Mouse (Mus musculus) embryonic facial prominence, embryonic 14.5 days (tissue): Measurements from ENCODE around the gene 4931423N10Rik. TPM values are rescaled to one million over a fixed set of nuclear protein-coding genes. Genes with fewer than 3 reads are reported as not detected.

Experiments used
- ATAC-seq: fragments of 200-750 bp; cut with Nextera tagmentation; 2 replicates; pipeline ENCODE4 v1.8.0; 2017; ENCODE audit warnings: low read depth, moderate number of reproducible peaks, moderate TSS enrichment
- DNase-seq: peaks from one replicate; pipeline ENCODE4 v3.0.0-alpha.2; 2015; ENCODE audit warnings: low spot score
- H3K27ac ChIP-seq: fragments of 300-500 bp; sonication (generic); replicated peaks from 2 replicates; pipeline ENCODE4 v1.5.1; 2014; ENCODE audit warnings: low read depth, mild to moderate bottlenecking, low read length, moderate library complexity
- H3K27me3 ChIP-seq: fragments of 300-500 bp; sonication (generic); replicated peaks from 2 replicates; pipeline ENCODE4 v1.6.1; 2014; ENCODE audit warnings: low read length; ENCODE audit not compliant: control insufficient read depth, insufficient read depth
- H3K36me3 ChIP-seq: fragments of 300-500 bp; sonication (generic); 2 replicates; pipeline ENCODE4 v1.6.1; 2014; ENCODE audit warnings: low read length, mixed read lengths; ENCODE audit not compliant: control insufficient read depth, insufficient read depth
- H3K4me1 ChIP-seq: fragments of 300-500 bp; sonication (generic); 2 replicates; pipeline ENCODE4 v1.6.1; 2014; ENCODE audit warnings: antibody characterized with exemption, low read length; ENCODE audit not compliant: control insufficient read depth, insufficient read depth
- H3K4me2 ChIP-seq: fragments of 300-500 bp; sonication (generic); 2 replicates; pipeline ENCODE4 v1.6.1; 2014; ENCODE audit warnings: low read depth, mild to moderate bottlenecking, low read length, moderate library complexity, mixed read lengths
- H3K4me3 ChIP-seq: fragments of 300-500 bp; sonication (generic); 2 replicates; pipeline ENCODE4 v1.5.1; 2014; ENCODE audit warnings: low read depth, mild to moderate bottlenecking, low read length
- H3K9ac ChIP-seq: fragments of 300-500 bp; sonication (generic); 2 replicates; pipeline ENCODE4 v1.6.1; 2014; ENCODE audit warnings: low read depth, mild to moderate bottlenecking, low read length, moderate library complexity, mixed read lengths
- H3K9me3 ChIP-seq: fragments of 300-500 bp; sonication (generic); 2 replicates; pipeline ENCODE4 v1.6.1; 2016; ENCODE audit warnings: low read length; ENCODE audit not compliant: control insufficient read depth
- WGBS: fragments of 180-500 bp; shearing (Covaris S2); extraction: QIAGEN DNeasy Blood & Tissue Kit; methylation state at CpG from one replicate; pipeline ENCODE4 v1.1.7; 2014; 5-methylcytosine and 5-hydroxymethylcytosine counted together
- polyA plus RNA-seq: library from polyadenylated mRNA; unstranded; fragments of >200 nt; fragmentation: Nextera tagmentation; extraction: Ambion mirVana; gene quantifications from 2 replicates; pipeline ENCODE4 v1.2.1, GENCODE M21; 2014

The 4931423N10Rik gene
- 0.15 TPM in 1 of 2 replicates, not detected in the other for polyA plus RNA-seq

DNA sequence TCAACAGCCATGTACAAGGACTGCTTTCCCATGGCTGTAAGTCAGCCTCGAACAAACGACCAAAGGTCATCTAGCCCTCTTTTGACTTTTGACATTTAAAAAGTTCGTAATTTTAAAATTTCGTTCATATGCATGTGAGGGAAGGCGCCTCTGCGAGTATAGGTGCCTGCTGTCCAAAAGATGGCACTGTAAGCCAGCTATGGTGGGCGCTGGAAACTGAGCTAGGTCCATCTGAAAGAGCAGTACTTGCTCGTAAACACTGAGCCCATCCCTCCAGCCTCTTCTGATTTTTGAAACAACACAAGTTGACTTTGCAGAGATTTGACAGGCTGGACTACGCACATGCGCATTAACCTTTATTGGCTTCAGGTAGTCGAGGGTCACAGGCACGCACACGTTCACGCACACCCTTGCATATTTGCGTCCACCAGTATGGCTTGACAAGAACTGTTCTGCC is at the start of gene 4931423N10Rik:
Gene 4931423N10Rik, plus strand, starts transcription at position 407 of the 457 bp plus-strand sequence.
- H3K36me3 ChIP-seq, result no peaks in the 10 kb centered on the region
- no peak within 1 kb of the TSS for H3K27ac ChIP-seq
- ATAC-seq (no peak), DNase-seq (no peak)
- no peaks in the 10 kb centered on the region for H3K4me1 ChIP-seq
- WGBS, result 80% methylated on average over 15 of the region's 15 CpGs
- no peak within 1 kb of the TSS for H3K4me2 ChIP-seq
- no peaks in the 10 kb centered on the region for H3K9me3 ChIP-seq
- no peak within 1 kb of the TSS for H3K9ac ChIP-seq
- H3K4me3 ChIP-seq, result no peak within 1 kb of the TSS
- H3K27me3 ChIP-seq, result no peaks in the 10 kb centered on the region

- no peaks in the 10 kb centered on the region for H3K9me3 ChIP-seq
- H3K27ac ChIP-seq, result no peak overlapping the region
- H3K4me3 ChIP-seq, result no peak overlapping the region
- no peak overlapping the region for H3K9ac ChIP-seq
- H3K27me3 ChIP-seq, result no peaks in the 10 kb centered on the region
- no peak for DNase-seq
- 91% methylated on average over 3 of the region's 3 CpGs for WGBS
- H3K4me1 ChIP-seq, result no peaks in the 10 kb centered on the region
- no peak overlapping the region for H3K4me2 ChIP-seq
- ATAC-seq, result no peak
- H3K36me3 ChIP-seq, result peaks cover 83% of the 10 kb centered on the region
These were observed 35.0 kb upstream of the 4931423N10Rik start for GRCm38 (mm10) chr2:23172305-23172704.

DNA sequence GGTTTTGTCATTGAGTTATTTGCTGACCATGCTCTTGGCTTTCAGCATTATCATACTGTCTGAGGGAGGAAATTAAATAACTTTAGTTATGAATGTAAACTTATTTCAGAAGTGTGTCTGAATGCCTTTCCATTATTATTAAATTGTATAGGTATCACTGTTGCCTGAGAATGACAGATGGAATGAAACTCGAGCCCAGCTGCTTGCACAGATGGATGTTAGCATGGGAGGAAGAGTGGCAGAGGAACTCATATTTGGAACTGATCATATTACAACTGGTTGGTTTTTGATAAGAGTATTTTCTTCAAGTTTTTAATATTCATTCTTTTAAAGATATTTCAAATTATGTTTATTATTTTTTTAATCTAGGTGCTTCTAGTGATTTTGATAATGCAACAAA is 12.9 kb upstream of the 4931423N10Rik start:
- WGBS, result 82% methylated on average over 1 of the region's 1 CpGs
- no peak overlapping the region for H3K4me2 ChIP-seq
- H3K4me1 ChIP-seq, result no peaks in the 10 kb centered on the region
- peaks cover 77% of the 10 kb centered on the region for H3K36me3 ChIP-seq
- H3K9ac ChIP-seq, result no peak overlapping the region
- no peak for ATAC-seq
- H3K9me3 ChIP-seq, result no peaks in the 10 kb centered on the region
- DNase-seq, result no peak
- H3K27ac ChIP-seq, result no peak overlapping the region
- H3K27me3 ChIP-seq, result no peaks in the 10 kb centered on the region
- no peak overlapping the region for H3K4me3 ChIP-seq

DNA sequence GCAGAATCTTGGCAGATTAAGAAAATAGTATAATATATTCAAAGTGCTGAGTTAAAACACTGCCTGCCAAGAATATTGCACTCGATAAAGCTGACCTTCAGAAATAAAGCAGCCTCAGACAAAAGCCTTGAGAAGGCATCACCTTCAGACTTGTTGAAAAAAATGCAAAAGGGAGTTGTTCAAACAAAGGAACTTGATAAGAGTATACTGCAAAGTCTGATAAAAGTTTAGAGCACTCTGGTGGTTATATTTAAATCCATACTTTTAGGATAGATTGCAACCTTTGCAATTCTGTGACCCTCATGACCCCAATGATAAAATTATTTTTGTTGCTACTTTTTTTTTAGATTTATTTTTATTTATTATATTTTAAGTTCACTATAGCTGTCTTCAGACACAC is 6.2 kb upstream of the 4931423N10Rik start:
- no peaks in the 10 kb centered on the region for H3K9me3 ChIP-seq
- peaks cover 27% of the 10 kb centered on the region for H3K36me3 ChIP-seq
- ATAC-seq (no peak), DNase-seq (no peak)
- H3K27ac ChIP-seq, result no peak overlapping the region
- WGBS, result 85% methylated on average over 1 of the region's 1 CpGs
- no peak overlapping the region for H3K4me3 ChIP-seq
- no peaks in the 10 kb centered on the region for H3K27me3 ChIP-seq
- no peak overlapping the region for H3K9ac ChIP-seq
- no peak overlapping the region for H3K4me2 ChIP-seq
- no peaks in the 10 kb centered on the region for H3K4me1 ChIP-seq

DNA sequence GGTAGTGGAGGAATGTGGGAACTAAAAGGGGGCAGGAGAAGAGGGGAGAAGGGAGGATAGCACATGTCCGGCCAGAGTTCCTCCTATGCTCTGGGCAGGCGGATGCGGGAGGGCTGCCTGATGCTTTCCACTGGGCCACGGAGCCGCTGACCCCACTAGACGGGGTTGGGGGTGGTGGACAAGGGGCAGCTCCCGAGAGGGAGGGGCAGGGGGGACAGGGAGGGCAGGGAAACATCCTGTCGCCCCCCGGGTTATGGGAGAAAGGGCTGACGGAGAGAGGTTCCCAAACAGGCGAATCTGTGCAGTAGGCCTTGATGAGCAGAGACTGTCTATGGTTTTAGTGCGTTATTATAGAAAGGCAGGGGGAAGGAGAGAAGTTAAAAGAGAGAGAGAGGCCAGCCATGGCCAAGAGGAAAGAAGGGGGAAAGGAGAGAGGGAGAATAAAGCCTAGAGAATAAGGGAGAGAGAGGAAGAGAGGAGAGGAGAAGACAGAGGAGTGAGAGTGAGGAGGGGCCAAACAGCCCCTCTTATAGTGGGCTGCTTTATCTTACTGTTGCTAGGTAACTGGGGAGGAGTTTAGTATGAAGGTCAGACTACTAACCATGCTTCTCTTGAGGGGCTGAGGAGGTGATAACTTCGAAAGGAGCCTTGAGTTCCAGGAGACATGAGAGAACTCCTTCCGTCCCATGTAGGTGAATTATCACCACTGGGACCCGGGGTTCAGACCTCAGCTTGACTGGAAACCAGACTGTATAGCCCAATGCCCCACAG is 4.2 kb upstream of the 4931423N10Rik start:
- Histone ChIP-seq H3K4me3 (no peak overlapping the region), H3K27me3 (no peaks in the 10 kb centered on the region), H3K36me3 (peaks cover 17% of the 10 kb centered on the region), H3K27ac (no peak overlapping the region), H3K9me3 (no peaks in the 10 kb centered on the region), H3K4me1 (no peaks in the 10 kb centered on the region), H3K9ac (no peak overlapping the region), H3K4me2 (no peak overlapping the region)
- 59% methylated on average over 15 of the region's 15 CpGs for WGBS
- DNase-seq, result no peak
- ATAC-seq, result no peak

DNA sequence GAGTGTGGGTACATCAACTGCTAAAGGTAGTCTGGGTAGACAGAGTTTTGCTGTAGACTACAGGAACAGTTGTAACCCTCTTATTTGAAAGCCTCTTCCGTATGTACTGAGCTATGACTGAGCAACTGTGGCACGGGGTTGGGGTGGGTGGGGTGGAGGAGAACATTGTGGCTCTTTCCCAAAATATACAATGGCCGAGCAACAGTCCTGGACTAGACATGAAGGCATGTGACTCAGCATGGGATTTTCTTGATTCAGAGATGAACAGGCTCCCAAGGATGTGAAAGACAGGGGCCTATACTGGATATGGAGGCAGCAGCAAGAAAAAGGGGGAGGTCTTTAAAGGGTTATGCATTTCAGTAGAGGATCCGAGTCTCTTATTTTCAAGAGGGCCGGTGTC is 6.4 kb downstream of the 4931423N10Rik start:
- H3K4me3 ChIP-seq, result no peak overlapping the region
- H3K27ac ChIP-seq, result no peak overlapping the region
- H3K9ac ChIP-seq, result no peak overlapping the region
- no peak overlapping the region for H3K4me2 ChIP-seq
- H3K36me3 ChIP-seq, result no peaks in the 10 kb centered on the region
- WGBS, result 82% methylated on average over 5 of the region's 5 CpGs
- ATAC-seq (no peak), DNase-seq (no peak)
- no peaks in the 10 kb centered on the region for H3K27me3 ChIP-seq
- H3K4me1 ChIP-seq, result no peaks in the 10 kb centered on the region
- no peaks in the 10 kb centered on the region for H3K9me3 ChIP-seq

GRCm38 (mm10) chr2:23225199-23225598 is 17.9 kb downstream of the 4931423N10Rik start:
- H3K36me3 ChIP-seq, result no peaks in the 10 kb centered on the region
- H3K9me3 ChIP-seq, result no peaks in the 10 kb centered on the region
- H3K4me2 ChIP-seq, result no peak overlapping the region
- 40% methylated on average over 4 of the region's 7 CpGs for WGBS
- DNase-seq, result no peak
- no peak overlapping the region for H3K9ac ChIP-seq
- no peaks in the 10 kb centered on the region for H3K27me3 ChIP-seq
- H3K4me1 ChIP-seq, result no peaks in the 10 kb centered on the region
- no peak overlapping the region for H3K4me3 ChIP-seq
- H3K27ac ChIP-seq, result no peak overlapping the region
- no peak for ATAC-seq

DNA sequence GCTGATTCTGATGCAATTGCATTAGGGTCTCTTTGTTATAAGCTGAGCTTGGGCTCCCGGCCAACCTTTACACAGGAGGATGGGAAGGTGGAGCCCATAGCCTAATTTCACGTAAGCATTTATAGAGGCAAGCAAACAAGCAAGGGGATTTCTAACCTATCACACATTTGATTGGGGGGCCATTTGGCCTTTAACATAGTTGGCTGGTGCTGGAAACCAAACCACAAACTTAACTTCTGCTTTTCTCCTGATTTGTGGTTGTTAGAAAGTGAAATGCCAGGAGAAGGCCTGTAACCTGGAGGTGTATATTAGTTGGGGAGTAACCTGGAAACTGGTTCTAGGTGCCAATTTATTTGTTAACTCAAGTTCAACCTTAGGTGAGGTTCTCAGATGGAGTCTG is 21.2 kb downstream of the 4931423N10Rik start:
- no peak overlapping the region for H3K4me2 ChIP-seq
- H3K4me3 ChIP-seq, result no peak overlapping the region
- H3K36me3 ChIP-seq, result no peaks in the 10 kb centered on the region
- ATAC-seq (no peak), DNase-seq (no peak)
- no peaks in the 10 kb centered on the region for H3K9me3 ChIP-seq
- peaks cover 7% of the 10 kb centered on the region; the same call in 1 of the 2 replicates for H3K27me3 ChIP-seq
- WGBS, result 66% methylated on average over 2 of the region's 2 CpGs
- no peaks in the 10 kb centered on the region for H3K4me1 ChIP-seq
- no peak overlapping the region for H3K27ac ChIP-seq
- H3K9ac ChIP-seq, result no peak overlapping the region
